Mouse (Mus musculus): ENCODE data around the gene Trim17.

Trim17 gene

DNA sequence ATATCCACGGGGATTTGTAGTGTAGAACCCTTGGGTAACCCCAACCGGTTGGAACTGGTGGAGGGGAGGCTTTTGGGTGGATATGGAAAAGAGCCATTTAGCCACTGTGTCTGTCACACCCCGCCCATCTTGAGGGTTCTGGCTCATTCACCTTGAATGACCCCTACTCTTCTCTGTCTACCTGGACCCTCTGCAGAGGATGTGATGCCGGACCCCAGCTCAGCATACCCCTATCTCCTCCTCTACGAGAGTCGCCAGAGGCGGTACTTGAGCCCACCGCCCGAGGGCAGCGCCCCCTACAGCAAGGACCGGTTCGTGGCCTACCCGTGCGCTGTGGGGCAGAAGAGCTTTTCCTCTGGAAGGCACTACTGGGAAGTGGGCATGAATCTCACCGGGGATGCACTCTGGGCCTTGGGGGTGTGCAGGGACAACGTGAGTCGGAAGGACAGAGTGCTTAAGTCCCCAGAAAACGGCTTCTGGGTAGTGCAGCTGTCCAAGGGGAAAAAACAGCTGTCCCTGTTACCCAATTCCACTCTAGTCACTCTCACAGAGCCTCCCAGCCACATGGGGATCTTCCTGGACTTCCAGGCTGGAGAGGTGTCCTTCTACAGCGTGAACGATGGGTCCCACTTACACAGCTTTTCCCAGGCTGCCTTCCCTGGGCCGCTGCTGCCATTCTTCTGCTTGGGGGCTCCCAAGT lies 16.5 kb downstream of the Trim17 start:
- DNase-seq: no peak

GRCm38 (mm10) chr11:58971796-58972195 lies 17.3 kb downstream of the Trim17 start:
- DNase-seq: no peak

GRCm38 (mm10) chr11:58974414-58974813 lies 19.9 kb downstream of the Trim17 start:
- no peak for DNase-seq

DNA sequence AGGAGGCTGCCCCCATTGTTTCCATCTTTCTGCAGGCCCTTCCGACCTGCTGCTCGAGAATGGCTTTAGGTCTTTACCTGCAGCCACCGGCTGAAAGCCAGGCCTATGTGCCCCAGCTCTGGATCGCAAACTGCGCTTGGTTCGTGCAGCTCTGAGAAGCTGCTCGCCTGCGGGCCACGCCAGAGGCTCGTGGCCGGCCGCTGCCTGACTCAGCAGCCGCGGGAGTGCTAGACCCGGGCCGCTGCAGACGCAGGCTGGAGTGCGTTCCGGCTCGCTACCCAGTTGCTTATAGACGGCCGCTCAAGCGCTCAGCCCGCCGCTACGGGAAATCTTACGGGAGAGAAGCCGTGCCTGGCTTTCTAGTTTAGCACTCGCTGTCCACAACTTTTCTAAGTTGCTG lies 22.7 kb downstream of the Trim17 start:
- peak; percentile 58 to 78 for DNase-seq

- no peak for DNase-seq
Observed at GRCm38 (mm10) chr11:58977607-58978026, 23.1 kb downstream of the Trim17 start.

- DNase-seq: peak; percentile 70 to 80
Observed at GRCm38 (mm10) chr11:58978027-58978705, 23.7 kb downstream of the Trim17 start, which contains the start of gene Trim11. Gene Trim11 (plus strand): TSS chr11:58978093.

- DNase-seq: no peak
Observed at GRCm38 (mm10) chr11:58978706-58979030, 24.2 kb downstream of the Trim17 start.

GRCm38 (mm10) chr11:58979183-58979582 lies 24.7 kb downstream of the Trim17 start:
- no peak for DNase-seq

DNA sequence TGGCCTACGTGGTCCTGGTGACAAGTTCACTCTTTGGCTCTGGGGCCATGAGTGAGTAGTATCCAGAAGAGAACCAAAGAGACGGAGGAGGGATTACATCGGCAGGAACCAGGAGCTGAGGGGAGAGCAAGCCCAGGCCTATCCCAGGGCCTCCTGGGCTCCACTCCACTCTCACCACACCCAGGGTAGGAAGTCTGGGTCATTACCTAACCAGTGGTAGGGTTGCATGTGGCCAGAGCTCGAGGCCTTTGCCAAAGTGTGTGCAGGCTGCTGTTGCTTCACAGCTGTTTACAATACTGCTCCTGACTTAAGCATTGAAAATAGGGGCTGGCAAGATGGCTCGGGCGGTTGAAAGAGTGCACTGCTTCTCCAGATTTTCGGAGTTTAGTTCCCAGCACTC lies 25.2 kb downstream of the Trim17 start:
- no peak for DNase-seq

- peak in 1 of 2 experiments; percentile 64 for DNase-seq
Observed at GRCm38 (mm10) chr11:58980381-58980990, 26.0 kb downstream of the Trim17 start.

- peak; percentile 76 to 84 for DNase-seq
Observed at GRCm38 (mm10) chr11:58981541-58982447, 27.3 kb downstream of the Trim17 start.

DNA sequence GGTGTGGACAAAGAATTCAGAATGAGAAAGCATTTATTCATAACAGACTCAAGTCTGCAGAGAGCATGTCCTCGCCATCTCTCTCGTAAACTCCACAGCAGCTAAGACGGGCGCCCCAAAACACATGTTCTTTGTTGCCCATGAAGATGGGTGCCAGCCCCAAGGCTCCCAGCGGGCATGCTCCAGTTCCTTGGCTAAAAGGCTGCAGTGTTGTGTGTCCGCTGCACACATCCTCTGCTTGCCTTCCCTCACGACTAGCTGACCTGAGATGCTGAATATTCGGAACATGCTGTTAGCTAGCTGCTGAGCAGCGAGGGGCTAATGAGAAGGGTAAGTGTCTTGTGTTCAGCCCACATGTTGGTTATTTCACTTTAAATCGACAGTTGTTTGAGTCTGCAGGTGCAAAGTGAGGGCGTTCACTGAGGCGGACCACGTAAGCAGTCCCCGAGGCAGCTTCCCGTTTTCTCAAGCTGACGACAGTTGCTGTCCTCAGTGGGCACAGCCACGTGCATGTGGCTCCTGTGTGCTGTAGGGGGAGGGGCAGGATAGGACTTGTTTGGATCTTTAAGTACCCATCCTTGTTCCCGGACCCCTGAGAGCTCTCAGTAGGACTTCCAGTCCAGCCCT lies 28.1 kb downstream of the Trim17 start:
- no peak for DNase-seq

- DNase-seq: no peak
Observed at GRCm38 (mm10) chr11:58983691-58984341, 29.3 kb downstream of the Trim17 start.

- no peak for DNase-seq
Observed at GRCm38 (mm10) chr11:58984657-58985056, 30.2 kb downstream of the Trim17 start.

- DNase-seq: no peak
Observed at GRCm38 (mm10) chr11:58985299-58985917, 30.9 kb downstream of the Trim17 start.

- DNase-seq: no peak
Observed at GRCm38 (mm10) chr11:58989166-58989565, 34.7 kb downstream of the Trim17 start.

DNA sequence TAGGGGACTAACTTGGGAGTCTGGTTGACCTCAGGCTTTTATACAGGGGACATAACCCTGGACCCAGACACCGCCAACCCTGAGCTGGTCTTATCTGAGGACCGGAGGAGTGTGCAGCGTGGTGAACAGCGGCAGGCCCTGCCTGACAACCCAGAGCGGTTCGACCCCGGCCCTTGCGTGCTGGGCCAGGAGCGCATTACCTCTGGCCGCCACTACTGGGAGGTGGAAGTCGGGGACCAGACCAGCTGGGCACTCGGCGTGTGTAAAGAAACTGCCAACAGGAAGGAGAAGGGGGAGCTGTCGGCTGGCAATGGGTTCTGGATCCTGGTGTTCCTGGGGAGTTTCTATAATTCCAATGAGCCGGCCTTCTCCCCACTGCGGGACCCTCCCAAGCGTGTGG lies 35.7 kb downstream of the Trim17 start:
- DNase-seq: no peak

GRCm38 (mm10) chr11:58990794-58991193 lies 36.3 kb downstream of the Trim17 start:
- no peak for DNase-seq

GRCm38 (mm10) chr11:58991911-58992310 lies 37.4 kb downstream of the Trim17 start:
- DNase-seq: no peak

DNA sequence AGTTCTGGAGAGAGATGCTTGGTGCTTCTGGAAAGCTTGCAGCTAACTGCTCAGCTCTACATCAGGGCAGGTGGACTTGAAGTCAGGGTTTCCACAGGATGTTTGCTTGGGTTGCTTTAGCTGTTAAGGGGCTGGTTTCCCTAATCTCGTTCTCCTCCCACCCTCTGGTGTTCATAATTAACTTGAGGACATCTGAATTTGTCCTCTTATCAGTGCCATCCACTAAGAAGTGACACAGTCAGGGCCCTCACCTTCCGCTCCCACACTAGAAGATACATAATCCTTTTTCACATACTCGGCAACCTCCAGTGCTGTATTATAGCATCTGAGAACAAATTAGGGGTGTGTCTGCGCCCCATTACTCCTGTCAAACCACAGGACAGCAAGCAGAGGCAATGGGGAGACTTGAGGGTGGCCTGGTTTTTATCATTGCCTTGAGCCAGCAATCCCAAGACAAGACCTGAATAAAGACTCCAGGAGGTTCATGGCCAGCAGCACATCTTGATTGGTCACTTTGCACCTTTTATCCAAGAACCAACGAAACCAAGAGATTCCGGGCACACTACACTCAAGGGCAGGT lies 38.7 kb downstream of the Trim17 start:
- no peak for DNase-seq

DNA sequence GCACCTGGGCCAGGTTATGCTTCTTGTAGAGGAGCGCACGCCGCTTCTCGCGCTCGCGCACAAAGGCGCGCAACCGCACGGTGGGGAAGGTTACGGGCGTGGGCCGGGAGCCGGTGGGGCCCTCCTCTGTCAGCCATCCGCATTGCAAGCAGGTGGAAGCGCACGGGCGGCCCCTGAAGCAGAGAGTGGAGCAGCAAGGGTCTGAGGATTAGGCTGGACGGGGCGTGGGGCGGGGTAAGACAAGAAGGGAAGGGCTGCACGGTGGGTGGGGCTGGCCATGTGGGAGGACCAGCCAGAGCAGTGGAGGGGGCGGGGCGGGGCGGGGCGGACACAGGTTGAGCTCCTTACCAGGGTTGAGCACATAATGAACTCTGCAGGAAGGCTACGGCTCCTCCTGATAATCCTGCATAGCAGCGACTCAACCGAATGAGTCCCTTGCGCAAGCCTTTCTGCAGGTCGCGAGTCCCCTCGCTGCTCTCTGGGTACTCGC lies 39.9 kb downstream of the Trim17 start:
- peak; percentile 75 to 85 for DNase-seq
